Mouse (Mus musculus) embryonic facial prominence, embryonic 11.5 days (tissue): ENCODE measurements at regions not wholly inside any gene's neighbourhood (a gene's known extent, or its start where the extent isn't known, plus 50 kb on each side); places are given as distances from the start of the nearest gene placed in this dataset.

ENCODE experiments used
- ATAC-seq: fragments of 200-750 bp; cut with Nextera tagmentation; replicated peaks from 2 replicates; pipeline ENCODE4 v1.8.0; 2017; ENCODE audit warnings: low read depth; ENCODE audit not compliant: insufficient number of reproducible peaks, low FRiP score, low TSS enrichment
- DNase-seq: peaks from one replicate; pipeline ENCODE4 v3.0.0-alpha.2; 2015; ENCODE audit warnings: low spot score
- H3K27ac ChIP-seq: fragments of 300-500 bp; sonication (generic); replicated peaks from 2 replicates; pipeline ENCODE4 v1.5.1; 2014; ENCODE audit warnings: mild to moderate bottlenecking, low read depth, low read length, control low read depth
- H3K27me3 ChIP-seq: fragments of 300-500 bp; sonication (generic); 2 replicates; pipeline ENCODE4 v1.6.1; 2014; ENCODE audit warnings: mild to moderate bottlenecking, low read length, moderate library complexity, mixed read lengths; ENCODE audit not compliant: control insufficient read depth, insufficient read depth
- H3K36me3 ChIP-seq: fragments of 300-500 bp; sonication (generic); replicated peaks from 2 replicates; pipeline ENCODE4 v1.6.1; 2014; ENCODE audit warnings: low read depth, mild to moderate bottlenecking, low read length, moderate library complexity, mixed read lengths; ENCODE audit not compliant: control insufficient read depth, insufficient read depth
- H3K4me1 ChIP-seq: fragments of 300-500 bp; sonication (generic); 2 replicates; pipeline ENCODE4 v1.6.1; 2014; ENCODE audit warnings: low read length, mixed read lengths; ENCODE audit not compliant: control insufficient read depth, insufficient read depth
- H3K4me2 ChIP-seq: fragments of 300-500 bp; sonication (generic); 2 replicates; pipeline ENCODE4 v1.6.1; 2014; ENCODE audit warnings: low read depth, mild to moderate bottlenecking, control low read depth, low read length, moderate library complexity
- H3K4me3 ChIP-seq: fragments of 300-500 bp; sonication (generic); 2 replicates; pipeline ENCODE4 v1.5.1; 2014; ENCODE audit warnings: low read depth, low read length, control low read depth
- H3K9ac ChIP-seq: fragments of 300-500 bp; sonication (generic); replicated peaks from 2 replicates; pipeline ENCODE4 v1.6.1; 2014; ENCODE audit warnings: mild to moderate bottlenecking, control low read depth, low read length
- H3K9me3 ChIP-seq: fragments of 300-500 bp; sonication (generic); replicated peaks from 2 replicates; pipeline ENCODE4 v1.6.1; 2016; ENCODE audit warnings: mild to moderate bottlenecking, low read length, inconsistent platforms, mixed read lengths; ENCODE audit not compliant: control insufficient read depth
- WGBS: fragments of 180-500 bp; shearing (Covaris S2); extraction: QIAGEN DNeasy Blood & Tissue Kit; methylation state at CpG from one replicate; pipeline ENCODE4 v1.1.7; 2014; 5-methylcytosine and 5-hydroxymethylcytosine counted together

- Histone ChIP-seq H3K4me2 (no peak overlapping the region), H3K4me1 (no peaks in the 10 kb centered on the region), H3K4me3 (no peak overlapping the region), H3K36me3 (no peaks in the 10 kb centered on the region), H3K27ac (no peak overlapping the region), H3K27me3 (no peaks in the 10 kb centered on the region), H3K9ac (no peak overlapping the region), H3K9me3 (no peaks in the 10 kb centered on the region)
- DNase-seq (peak; percentile 51), ATAC-seq (no peak)
- 60% methylated on average over 14 of the region's 14 CpGs for WGBS
These were observed 181.7 kb upstream of the Arrdc4 start for GRCm38 (mm10) chr7:68930627-68931334.

- no peak for ATAC-seq
- Histone ChIP-seq H3K4me1 (no peaks in the 10 kb centered on the region), H3K9ac (no peak overlapping the region), H3K27me3 (no peaks in the 10 kb centered on the region), H3K9me3 (no peaks in the 10 kb centered on the region), H3K27ac (no peak overlapping the region), H3K4me3 (no peak overlapping the region), H3K4me2 (no peak overlapping the region), H3K36me3 (no peaks in the 10 kb centered on the region)
- 89% methylated on average over 4 of the region's 4 CpGs for WGBS
- DNase-seq, result no peak
These were observed 180.6 kb upstream of the Arrdc4 start for GRCm38 (mm10) chr7:68929669-68930068.

- Histone ChIP-seq H3K4me1 (no peaks in the 10 kb centered on the region), H3K9me3 (no peaks in the 10 kb centered on the region), H3K4me3 (no peak overlapping the region), H3K27me3 (no peaks in the 10 kb centered on the region), H3K4me2 (no peak overlapping the region), H3K9ac (no peak overlapping the region), H3K27ac (no peak overlapping the region), H3K36me3 (no peaks in the 10 kb centered on the region)
- WGBS, result 83% methylated on average over 4 of the region's 4 CpGs
- no peak for DNase-seq
- no peak for ATAC-seq
These were observed 176.6 kb upstream of the Arrdc4 start for GRCm38 (mm10) chr7:68925640-68926039.

- no peak overlapping the region for H3K4me2 ChIP-seq
- peak; percentile 56 for DNase-seq
- no peak overlapping the region for H3K4me3 ChIP-seq
- H3K27me3 ChIP-seq, result no peaks in the 10 kb centered on the region
- no peak overlapping the region for H3K27ac ChIP-seq
- ATAC-seq, result no peak
- 36% methylated on average over 9 of the region's 9 CpGs for WGBS
- no peaks in the 10 kb centered on the region for H3K9me3 ChIP-seq
- H3K9ac ChIP-seq, result no peak overlapping the region
- no peaks in the 10 kb centered on the region for H3K36me3 ChIP-seq
- H3K4me1 ChIP-seq, result no peaks in the 10 kb centered on the region
These were observed 169.8 kb upstream of the Arrdc4 start for GRCm38 (mm10) chr7:68918632-68919435.

- no peak for ATAC-seq
- Histone ChIP-seq H3K36me3 (no peaks in the 10 kb centered on the region), H3K4me3 (no peak overlapping the region), H3K27ac (no peak overlapping the region), H3K4me1 (no peaks in the 10 kb centered on the region), H3K27me3 (no peaks in the 10 kb centered on the region), H3K9me3 (no peaks in the 10 kb centered on the region), H3K9ac (no peak overlapping the region), H3K4me2 (no peak overlapping the region)
- DNase-seq, result no peak
- 6% methylated on average over 2 of the region's 2 CpGs for WGBS
These were observed 168.8 kb upstream of the Arrdc4 start for GRCm38 (mm10) chr7:68917876-68918200.

GRCm38 (mm10) chr7:68917137-68917875, 168.3 kb upstream of the Arrdc4 start:
- Histone ChIP-seq H3K4me2 (peak overlapping the region; percentile 2; the same call in 1 of the 2 replicates), H3K4me1 (no peaks in the 10 kb centered on the region), H3K27ac (no peak overlapping the region), H3K36me3 (no peaks in the 10 kb centered on the region), H3K4me3 (no peak overlapping the region), H3K27me3 (no peaks in the 10 kb centered on the region), H3K9me3 (no peaks in the 10 kb centered on the region), H3K9ac (no peak overlapping the region)
- WGBS, result 21% methylated on average over 21 of the region's 21 CpGs
- DNase-seq, result peak; percentile 83
- ATAC-seq, result peak; percentile 72; the same call in 1 of the 2 replicates

- Histone ChIP-seq H3K4me1 (no peaks in the 10 kb centered on the region), H3K36me3 (no peaks in the 10 kb centered on the region), H3K4me2 (no peak overlapping the region), H3K9me3 (no peaks in the 10 kb centered on the region), H3K4me3 (no peak overlapping the region), H3K27me3 (no peaks in the 10 kb centered on the region), H3K9ac (no peak overlapping the region), H3K27ac (no peak overlapping the region)
- 80% methylated on average over 9 of the region's 9 CpGs for WGBS
- ATAC-seq, result no peak
- DNase-seq, result no peak
These were observed 166.9 kb upstream of the Arrdc4 start for GRCm38 (mm10) chr7:68915976-68916375.

- Histone ChIP-seq H3K36me3 (no peaks in the 10 kb centered on the region), H3K9me3 (no peaks in the 10 kb centered on the region), H3K27ac (no peak overlapping the region), H3K4me2 (no peak overlapping the region), H3K4me3 (no peak overlapping the region), H3K27me3 (no peaks in the 10 kb centered on the region), H3K4me1 (no peaks in the 10 kb centered on the region), H3K9ac (no peak overlapping the region)
- DNase-seq, result no peak
- WGBS, result 89% methylated on average over 4 of the region's 4 CpGs
- ATAC-seq, result no peak
These were observed 165.3 kb upstream of the Arrdc4 start for GRCm38 (mm10) chr7:68914344-68914743.
